Mouse (Mus musculus) CH12.LX (cell line): ENCODE measurements around the gene Cys1. TPM values are rescaled to one million over a fixed set of nuclear protein-coding genes. Genes with fewer than 3 reads are reported as not detected.

Experiments used
- DNase-seq: peaks from one replicate; pipeline ENCODE4 v3.0.0-alpha.2; 2013; ENCODE audit errors: extremely low read depth
- H3K27ac ChIP-seq: 2 replicates; pipeline ENCODE4 v1.5.1; 2012; ENCODE audit warnings: low read depth, mild to moderate bottlenecking, control low read depth, moderate library complexity; ENCODE audit not compliant: insufficient read depth
- H3K27me3 ChIP-seq: replicated peaks from 2 replicates; pipeline ENCODE3; 2012; ENCODE audit warnings: inconsistent platforms
- H3K36me3 ChIP-seq, 2 experiments: replicated peaks in 1 of 2; 2 replicates each; pipeline versions ENCODE3 to v1.6.1; 2012; ENCODE audit warnings: inconsistent platforms in 1 of 2, low read length in 1 of 2, mild to moderate bottlenecking in 1 of 2, mixed read lengths in 1 of 2, moderate library complexity in 1 of 2; ENCODE audit not compliant: control insufficient read depth in 1 of 2, insufficient read depth in 1 of 2
- H3K4me1 ChIP-seq, 2 experiments: 2 replicates each; pipeline ENCODE4 v1.6.1; 2012; ENCODE audit warnings: inconsistent platforms in 1 of 2, moderate library complexity in 1 of 2; ENCODE audit not compliant: insufficient read depth in 2 of 2, control insufficient read depth in 1 of 2
- H3K4me2 ChIP-seq: 2 replicates; pipeline ENCODE4 v1.6.1; 2012; ENCODE audit warnings: low read depth, mild to moderate bottlenecking, control low read depth; ENCODE audit not compliant: poor library complexity, insufficient read depth, severe bottlenecking
- H3K4me3 ChIP-seq, 3 experiments: fragments of 150-350 bp in 1 of 3; sonication (generic) in 1 of 3; replicated peaks in 1 of 3; 2 replicates each; pipeline versions ENCODE3 to v1.5.1; 2011 to 2012; ENCODE audit warnings: low read depth in 2 of 3, low read length in 2 of 3, mild to moderate bottlenecking in 2 of 3, moderate library complexity in 2 of 3, control low read depth in 1 of 3, improper control_type of control experiment in 1 of 3, inconsistent platforms in 1 of 3, mixed read lengths in 1 of 3; ENCODE audit not compliant: poor library complexity in 1 of 3
- H3K79me2 ChIP-seq: replicated peaks from 2 replicates; pipeline ENCODE4 v1.6.1; 2012; ENCODE audit warnings: mild to moderate bottlenecking, moderate library complexity; ENCODE audit not compliant: control insufficient read depth, poor library complexity, insufficient read depth, severe bottlenecking; ENCODE audit errors: extremely low read depth
- H3K9ac ChIP-seq: 2 replicates; pipeline ENCODE4 v1.6.1; 2012; ENCODE audit warnings: low read depth, mild to moderate bottlenecking, control low read depth, moderate library complexity; ENCODE audit not compliant: insufficient read depth
- H3K9me3 ChIP-seq: replicated peaks from 2 replicates; pipeline ENCODE3; 2012; ENCODE audit warnings: low read length, inconsistent platforms, mixed read lengths
- BHLHE40 ChIP-seq: IDR thresholded peaks from 2 replicates; pipeline ENCODE4 v1.6.1; 2011; ENCODE audit warnings: mild to moderate bottlenecking, low read depth, low read length, improper control_type of control experiment
- CHD1 ChIP-seq: IDR thresholded peaks from 2 replicates; pipeline ENCODE4 v1.6.1; 2012; ENCODE audit warnings: low read depth, low read length, improper control_type of control experiment, inconsistent platforms
- CHD2 ChIP-seq: IDR thresholded peaks from 2 replicates; pipeline ENCODE4 v1.6.1; 2011; ENCODE audit warnings: low read length, improper control_type of control experiment
- CTCF ChIP-seq, 2 experiments: IDR thresholded peaks in 1 of 2; conservative IDR thresholded peaks in 1 of 2; 2 replicates each; pipeline ENCODE4 v1.5.1; 2011 to 2012; ENCODE audit warnings: low read depth in 2 of 2, low read length in 2 of 2, improper control_type of control experiment in 1 of 2, inconsistent platforms in 1 of 2, mild to moderate bottlenecking in 1 of 2, moderate library complexity in 1 of 2
- ELF1 ChIP-seq: IDR thresholded peaks from 2 replicates; pipeline ENCODE4 v1.6.1; 2014; ENCODE audit warnings: low read depth, mild to moderate bottlenecking, inconsistent platforms, low read length, improper control_type of control experiment
- ETS1 ChIP-seq: conservative IDR thresholded peaks from 2 replicates; pipeline ENCODE4 v1.6.1; 2012; ENCODE audit warnings: low read depth, mild to moderate bottlenecking, inconsistent platforms, low read length, improper control_type of control experiment, moderate library complexity
- GABPA ChIP-seq: IDR thresholded peaks from 2 replicates; pipeline ENCODE4 v1.6.1; 2012; ENCODE audit warnings: low read depth, low read length, improper control_type of control experiment, inconsistent platforms; ENCODE audit not compliant: insufficient replicate concordance
- KAT2A ChIP-seq: IDR thresholded peaks from 2 replicates; pipeline ENCODE4 v1.6.1; 2012; ENCODE audit warnings: low read length, improper control_type of control experiment, inconsistent platforms; ENCODE audit not compliant: insufficient replicate concordance
- MEF2A ChIP-seq: IDR thresholded peaks from 2 replicates; pipeline ENCODE4 v1.6.1; 2014; ENCODE audit warnings: low read depth, mild to moderate bottlenecking, inconsistent platforms, low read length, improper control_type of control experiment, borderline replicate concordance
- MYC ChIP-seq: IDR thresholded peaks from 2 replicates; pipeline ENCODE4 v1.6.1; 2011; ENCODE audit warnings: low read depth, mild to moderate bottlenecking, improper control_type of control experiment, low read length
- NELFE ChIP-seq: IDR thresholded peaks from 2 replicates; pipeline ENCODE4 v1.6.1; 2011; ENCODE audit warnings: low read depth, low read length, improper control_type of control experiment
- POLR2A ChIP-seq: IDR thresholded peaks from 2 replicates; pipeline ENCODE4 v1.6.1; 2011; ENCODE audit warnings: low read depth, mild to moderate bottlenecking, improper control_type of control experiment, low read length
- POLR2AphosphoS2 ChIP-seq: IDR thresholded peaks from 2 replicates; pipeline ENCODE4 v1.6.1; 2011; ENCODE audit warnings: low read depth, low read length, improper control_type of control experiment
- RAD21 ChIP-seq: IDR thresholded peaks from 2 replicates; pipeline ENCODE4 v1.6.1; 2011; ENCODE audit warnings: low read depth, mild to moderate bottlenecking, low read length, improper control_type of control experiment, moderate library complexity
- RCOR1 ChIP-seq: conservative IDR thresholded peaks from 2 replicates; pipeline ENCODE4 v1.6.1; 2012; ENCODE audit warnings: low read depth, mild to moderate bottlenecking, inconsistent platforms, low read length, improper control_type of control experiment
- TBP ChIP-seq: conservative IDR thresholded peaks from 2 replicates; pipeline ENCODE4 v1.6.1; 2011; ENCODE audit warnings: low read depth, low read length, improper control_type of control experiment
- USF1 ChIP-seq: IDR thresholded peaks from 2 replicates; pipeline ENCODE4 v1.6.1; 2014; ENCODE audit warnings: low read depth, mild to moderate bottlenecking, inconsistent platforms, low read length, improper control_type of control experiment
- ZKSCAN1 ChIP-seq: IDR thresholded peaks from 2 replicates; pipeline ENCODE4 v1.6.1; 2012; ENCODE audit warnings: low read depth, inconsistent platforms, low read length, improper control_type of control experiment, borderline replicate concordance
- ZMIZ1 ChIP-seq: IDR thresholded peaks from 2 replicates; pipeline ENCODE4 v1.6.1; 2012; ENCODE audit warnings: low read depth, mild to moderate bottlenecking, inconsistent platforms, low read length, improper control_type of control experiment
- ZNF384 ChIP-seq: IDR thresholded peaks from 2 replicates; pipeline ENCODE4 v1.6.1; 2012; ENCODE audit warnings: low read depth, low read length, improper control_type of control experiment, inconsistent platforms
- dilution Hi-C: fragments of 300-500 bp; cut with MboI; formaldehyde crosslinking; loops from 2 replicates; pipeline ENCODE4 v1.14.3; 2020; ENCODE audit warnings: low sequenced_read_pairs; ENCODE audit not compliant: extremely low pct_unique_long_range_greater_than_20kb, extremely low pct_ligation_motif_present
- in situ Hi-C: fragments of 300-500 bp; cut with MboI; formaldehyde crosslinking; loops from 3 replicates; pipeline ENCODE4 v1.14.3; 2019; ENCODE audit warnings: low sequenced_read_pairs, low pct_ligation_motif_present, low pct_unique_long_range_greater_than_20kb, mixed read lengths
- polyA plus RNA-seq: library from polyadenylated mRNA; unstranded; fragments of >175 nt; gene quantifications from 2 replicates; pipeline ENCODE4 v1.2.1, GENCODE M21; 2012; ENCODE audit warnings: low read depth; ENCODE audit not compliant: insufficient read length
- total RNA-seq, 2 experiments: library from RNA; depleted of rRNA; stranded (reverse); fragments of 300-350 nt in 1 of 2; fragments of >200 nt in 1 of 2; gene quantifications; 2 replicates each; pipeline ENCODE4 v1.2.3; 2012 to 2014

Cys1 gene
- total and polyA plus RNA-seq, 3 experiments: not detected

DNA sequence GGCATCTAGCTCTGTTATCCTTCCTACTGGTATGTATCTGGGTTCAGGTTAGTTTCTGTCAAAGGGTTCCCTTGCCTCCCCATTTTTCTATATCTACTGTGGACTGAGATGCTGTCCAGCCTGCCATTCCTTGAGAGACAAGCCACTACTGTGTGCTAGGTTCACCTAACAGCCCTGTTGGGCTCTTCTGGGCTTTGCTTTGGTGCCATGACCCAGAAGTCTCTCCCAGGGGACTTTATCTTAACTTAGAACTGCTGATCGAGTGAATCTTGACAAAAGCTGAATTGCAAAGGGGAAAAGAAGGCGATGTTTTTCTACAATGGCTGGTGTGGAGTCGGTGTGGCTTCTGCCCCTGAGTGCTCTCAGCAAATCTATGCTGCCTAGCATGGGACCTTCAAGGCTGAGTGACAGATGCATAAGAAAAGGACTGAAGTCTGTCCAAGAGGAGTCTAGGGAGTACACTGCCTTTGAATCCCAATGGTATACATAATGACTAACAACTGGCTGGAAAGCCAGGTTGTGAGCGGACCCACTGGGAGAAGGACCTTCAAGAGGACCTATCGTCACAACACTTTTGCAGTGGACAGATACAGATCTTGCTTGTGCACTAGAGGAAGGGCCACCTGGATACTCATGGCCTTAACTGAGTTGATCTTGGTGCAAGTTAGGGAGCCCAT lies 33.1 kb upstream of the Cys1 start:
- Histone ChIP-seq H3K9ac (no peak overlapping the region), H3K4me3 (no peak overlapping the region), H3K36me3 (peaks cover 35 to 76% of the 10 kb centered on the region in 2 experiments), H3K4me1 (peaks cover 4 to 30% of the 10 kb centered on the region in 2 experiments; a peak in 3 of 4 replicates), H3K9me3 (no peaks in the 10 kb centered on the region), H3K4me2 (no peak overlapping the region), H3K27ac (no peak overlapping the region), H3K27me3 (no peaks in the 10 kb centered on the region), H3K79me2 (peaks cover 11% of the 10 kb centered on the region)
- dilution Hi-C loops (no loop called here), in situ Hi-C loops (loop anchor here (5.0 kb wide), 1 partner anchor 238 kb away; no protein-coding TSS in a partner anchor)
- TF ChIP-seq POLR2AphosphoS2: peak; percentile 81
- TF ChIP-seq RCOR1: no peak
- TF ChIP-seq ZMIZ1: no peak
- TF ChIP-seq CHD2: peak; percentile 24; the same call in 1 of the 2 replicates
- 0 out of 2 replicates have a peak, but pooled peaks have one; percentile 38 for TF ChIP-seq POLR2A
- no peak for DNase-seq

DNA sequence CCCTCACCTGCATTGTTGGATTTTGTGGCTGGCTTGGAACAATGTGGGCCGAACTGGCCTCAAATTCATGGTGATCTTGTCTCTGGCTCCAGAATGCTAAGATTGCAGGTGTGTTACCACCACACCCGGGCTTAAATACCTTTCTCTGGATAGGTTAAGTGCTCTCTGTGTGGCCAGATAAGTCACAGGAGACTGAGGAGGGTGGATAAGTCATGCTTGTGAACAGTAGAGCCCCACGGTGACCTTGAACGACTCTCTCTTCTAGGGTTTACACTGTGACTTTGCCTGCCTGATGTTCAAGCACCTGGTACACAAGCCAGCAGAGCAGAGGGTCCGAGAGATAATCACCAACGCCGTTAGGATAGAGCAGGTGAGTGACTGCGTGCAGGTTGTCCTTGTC lies 30.8 kb upstream of the Cys1 start:
- in situ Hi-C loops (loop anchor here (5.0 kb wide), 1 partner anchor 240 kb away; no protein-coding TSS in a partner anchor), dilution Hi-C loops (no loop called here)
- no peak overlapping the region for H3K4me2 ChIP-seq
- no peak overlapping the region for H3K9ac ChIP-seq
- no peak for DNase-seq
- no peak for TF ChIP-seq KAT2A
- no peak for TF ChIP-seq ETS1
- TF ChIP-seq USF1: no peak
- TF ChIP-seq ZKSCAN1: no peak
- TF ChIP-seq MEF2A: no peak
- TF ChIP-seq POLR2A: no peak
- no peak for TF ChIP-seq CHD2
- no peak for TF ChIP-seq GABPA
- no peak for TF ChIP-seq BHLHE40
- no peak for TF ChIP-seq TBP
- TF ChIP-seq RAD21: no peak
- no peak for TF ChIP-seq NELFE
- no peak for TF ChIP-seq ELF1
- no peak for TF ChIP-seq MYC
- TF ChIP-seq POLR2AphosphoS2: no peak
- no peak for TF ChIP-seq CHD1
- TF ChIP-seq CTCF (conservative IDR thresholded peaks at IDR 0.05 in 1 of 2, IDR thresholded peaks at IDR 0.05 in 1 of 2; ENCODE audit: low read depth in 2 of 2, low read length in 2 of 2): no peak
- no peak for TF ChIP-seq ZNF384
- H3K27me3 ChIP-seq: no peaks in the 10 kb centered on the region
- H3K79me2 ChIP-seq: peaks cover 25% of the 10 kb centered on the region
- no peaks in the 10 kb centered on the region for H3K9me3 ChIP-seq
- H3K36me3 ChIP-seq: peaks cover 35 to 76% of the 10 kb centered on the region in 2 experiments
- no peak overlapping the region for H3K4me3 ChIP-seq
- no peak overlapping the region for H3K27ac ChIP-seq
- H3K4me1 ChIP-seq: peaks cover 4 to 30% of the 10 kb centered on the region in 2 experiments; a peak in 3 of 4 replicates
